Mouse (Mus musculus) adrenal gland, postnatal 4 days (tissue): ENCODE measurements around the gene H2-Eb1. TPM values are rescaled to one million over a fixed set of nuclear protein-coding genes. Genes with fewer than 3 reads are reported as not detected.

ENCODE experiments used
- DNase-seq, 2 experiments: peaks; one replicate each; pipeline ENCODE4 v3.0.0; 2021 to 2022; ENCODE audit warnings: low spot score in 2 of 2, mixed read lengths in 2 of 2
- total RNA-seq, 2 experiments: library from RNA; stranded (reverse); gene quantifications; 2 replicates each; pipeline ENCODE4 v1.2.3; 2021

Gene H2-Eb1
- total RNA-seq, 2 experiments from 2014 or later: 5.7 to 12.3 TPM

DNA sequence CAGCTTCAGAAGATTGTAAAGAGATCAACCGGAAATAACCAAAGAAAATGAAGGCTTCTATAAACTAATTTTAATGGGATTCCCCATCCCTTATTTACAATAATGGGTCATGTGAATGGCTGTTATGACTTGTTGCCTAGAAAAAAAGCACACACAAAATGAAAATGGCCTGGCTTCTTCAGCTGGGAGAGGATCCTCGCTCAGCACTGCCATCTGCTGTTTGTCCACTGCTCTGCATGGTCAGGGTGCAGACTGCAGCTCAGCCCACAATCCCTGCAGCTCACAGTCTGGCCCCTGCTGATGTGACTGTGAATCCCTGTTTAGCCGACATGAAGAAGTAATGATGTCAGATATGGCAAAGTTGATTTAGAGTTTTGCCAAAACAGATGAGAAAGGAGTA lies 7.7 kb downstream of the H2-Eb1 start:
- DNase-seq: peak; percentile 41 to 49

DNA sequence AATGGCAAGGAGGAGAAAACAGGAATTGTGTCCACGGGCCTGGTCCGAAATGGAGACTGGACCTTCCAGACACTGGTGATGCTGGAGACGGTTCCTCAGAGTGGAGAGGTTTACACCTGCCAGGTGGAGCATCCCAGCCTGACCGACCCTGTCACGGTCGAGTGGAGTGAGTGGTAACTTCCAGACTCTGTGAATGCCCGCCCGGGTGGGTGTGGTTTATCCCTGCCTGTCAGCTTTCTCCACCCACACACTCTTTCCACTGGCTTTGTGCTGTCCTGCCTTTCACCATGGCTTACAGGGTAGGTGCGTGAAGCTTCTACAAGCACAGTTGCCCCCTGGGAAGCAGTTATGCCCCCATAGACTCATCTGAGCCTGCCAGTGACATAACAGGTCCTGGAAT lies 8.6 kb downstream of the H2-Eb1 start:
- DNase-seq: no peak

DNA sequence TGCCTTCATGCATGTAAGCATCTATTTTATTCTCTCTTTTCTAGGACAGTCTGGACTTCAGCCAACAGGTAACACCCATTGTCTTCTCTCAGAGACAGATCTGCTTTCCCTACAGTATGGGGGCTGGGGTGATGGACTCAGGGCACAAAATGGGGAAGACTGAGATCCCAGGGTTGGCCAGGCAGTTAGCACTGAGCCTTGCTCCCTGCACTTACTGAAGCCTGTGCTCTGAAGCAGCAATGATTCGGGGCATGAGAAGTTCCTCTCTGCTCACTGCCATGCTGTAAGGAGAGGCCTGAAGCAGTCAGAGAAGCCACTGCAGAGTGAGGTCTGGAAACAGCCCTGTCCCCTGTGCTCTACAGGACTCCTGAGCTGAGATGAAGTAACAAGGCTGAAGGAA lies 9.8 kb downstream of the H2-Eb1 start:
- DNase-seq: no peak

DNA sequence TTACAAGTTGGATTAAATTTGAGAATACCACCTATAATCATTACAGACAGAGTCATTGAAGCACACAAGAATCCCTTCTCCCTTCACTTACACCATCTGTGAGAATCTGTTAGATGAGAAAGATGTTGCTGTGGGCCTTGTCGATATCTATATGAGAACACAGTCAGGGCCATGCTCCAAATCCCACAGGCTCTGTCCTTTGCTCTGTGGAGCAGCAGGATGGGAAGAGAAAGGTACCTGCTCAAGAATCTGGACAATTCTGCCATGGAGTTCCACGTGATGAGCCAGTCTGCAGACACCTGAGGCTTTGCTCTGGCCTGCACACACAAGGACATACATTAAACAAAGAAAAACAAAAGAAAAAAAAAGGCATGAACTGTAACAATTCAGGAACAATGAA lies 11.0 kb downstream of the H2-Eb1 start:
- DNase-seq: no peak

DNA sequence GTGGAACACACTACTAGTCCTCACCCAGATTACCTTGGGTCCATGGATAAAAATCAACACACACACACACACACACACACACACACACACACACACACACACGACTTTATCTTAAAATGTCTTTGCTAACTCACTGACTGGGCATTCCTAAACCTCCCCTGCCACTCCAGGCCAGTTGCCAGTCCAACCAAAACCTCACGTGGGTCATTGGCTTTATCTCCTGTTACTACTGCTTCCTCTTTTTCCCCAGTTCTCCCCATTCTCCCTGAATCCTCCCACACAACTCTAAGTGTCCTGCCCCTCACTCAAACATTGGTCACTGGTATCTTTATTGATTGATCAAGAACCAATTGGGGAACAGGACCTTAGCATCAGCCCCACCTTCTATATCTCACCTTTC lies 11.6 kb downstream of the H2-Eb1 start:
- no peak for DNase-seq

DNA sequence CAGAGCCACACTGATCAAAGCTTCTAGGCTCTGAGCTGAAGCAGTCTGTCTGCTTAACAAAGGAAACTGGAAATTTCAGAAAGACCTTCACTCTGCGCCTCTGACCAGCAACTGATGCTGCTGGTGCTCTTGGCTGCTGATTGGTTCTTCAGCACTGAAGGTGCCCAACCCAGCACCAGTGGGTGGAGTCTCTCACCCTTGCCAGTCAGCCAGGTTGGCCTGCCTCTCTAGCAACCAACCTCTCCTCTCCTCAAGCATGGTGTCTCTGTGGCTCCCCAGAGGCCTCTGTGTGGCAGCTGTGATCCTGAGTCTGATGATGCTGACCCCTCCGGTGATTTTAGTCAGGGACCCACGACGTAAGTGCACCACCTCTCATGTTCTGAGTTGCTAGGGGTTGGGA lies 19.8 kb downstream of the H2-Eb1 start, which contains the start of gene H2-Eb2:
Gene H2-Eb2, plus strand, starts transcription at position 230 of the 400 bp plus-strand sequence.
- no peak for DNase-seq

DNA sequence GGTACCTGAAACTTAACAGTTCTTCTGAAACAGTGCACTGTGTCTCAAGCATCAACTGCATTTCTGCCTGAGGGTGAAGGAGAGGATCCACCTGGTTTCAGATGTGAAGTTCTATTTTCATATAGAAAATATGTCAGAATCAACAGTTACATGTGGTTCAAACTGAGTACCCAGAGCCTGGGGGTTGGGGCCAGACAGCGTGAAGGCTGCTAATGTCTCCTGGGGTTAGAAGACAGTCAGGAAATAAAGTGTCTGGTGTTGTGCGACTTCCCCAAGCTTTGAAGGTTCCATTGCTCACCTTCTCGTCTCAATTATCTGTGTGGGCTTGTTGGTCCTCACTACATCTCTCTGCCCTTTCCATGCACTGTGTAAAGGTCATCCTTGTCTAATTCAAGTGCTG lies 20.7 kb downstream of the H2-Eb1 start:
- no peak for DNase-seq

DNA sequence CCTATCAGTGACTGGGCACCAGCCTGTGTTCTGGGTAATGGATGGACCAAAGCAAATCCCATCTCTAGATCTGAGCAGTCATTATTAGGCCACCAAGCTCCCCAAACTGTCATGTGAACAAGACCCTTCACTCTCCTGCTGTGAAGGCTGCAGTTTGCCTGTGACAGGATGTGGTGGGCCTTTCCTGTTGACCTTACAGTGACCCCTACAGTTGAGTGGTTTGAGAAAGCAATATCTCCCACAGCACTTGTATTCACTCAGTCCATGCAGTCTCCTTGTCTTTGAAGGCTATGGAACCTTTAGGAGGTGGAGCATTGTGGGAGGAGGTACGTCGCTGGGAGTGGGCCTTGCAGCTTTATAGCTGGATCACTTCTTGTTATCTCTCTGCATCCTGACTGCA lies 24.1 kb downstream of the H2-Eb1 start:
- DNase-seq: no peak

DNA sequence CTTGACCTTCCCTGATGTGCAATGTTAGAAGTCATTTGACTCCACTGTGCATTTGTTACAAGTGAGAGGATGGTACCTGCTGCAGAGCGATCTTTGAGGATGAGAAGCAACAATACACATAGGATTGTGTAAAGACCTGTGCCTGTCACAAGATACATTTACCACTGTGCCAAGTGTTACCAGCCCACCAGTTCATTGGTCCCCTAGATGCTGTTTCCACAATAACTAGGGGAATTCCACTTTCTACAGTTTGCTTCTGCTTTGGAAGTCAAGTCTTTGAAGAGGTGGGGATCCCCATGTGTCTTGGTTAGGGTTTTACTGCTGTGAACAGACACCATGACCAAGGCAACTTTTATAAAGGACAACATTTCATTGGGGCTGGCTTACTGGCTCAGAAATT lies 25.5 kb downstream of the H2-Eb1 start:
- DNase-seq: no peak

DNA sequence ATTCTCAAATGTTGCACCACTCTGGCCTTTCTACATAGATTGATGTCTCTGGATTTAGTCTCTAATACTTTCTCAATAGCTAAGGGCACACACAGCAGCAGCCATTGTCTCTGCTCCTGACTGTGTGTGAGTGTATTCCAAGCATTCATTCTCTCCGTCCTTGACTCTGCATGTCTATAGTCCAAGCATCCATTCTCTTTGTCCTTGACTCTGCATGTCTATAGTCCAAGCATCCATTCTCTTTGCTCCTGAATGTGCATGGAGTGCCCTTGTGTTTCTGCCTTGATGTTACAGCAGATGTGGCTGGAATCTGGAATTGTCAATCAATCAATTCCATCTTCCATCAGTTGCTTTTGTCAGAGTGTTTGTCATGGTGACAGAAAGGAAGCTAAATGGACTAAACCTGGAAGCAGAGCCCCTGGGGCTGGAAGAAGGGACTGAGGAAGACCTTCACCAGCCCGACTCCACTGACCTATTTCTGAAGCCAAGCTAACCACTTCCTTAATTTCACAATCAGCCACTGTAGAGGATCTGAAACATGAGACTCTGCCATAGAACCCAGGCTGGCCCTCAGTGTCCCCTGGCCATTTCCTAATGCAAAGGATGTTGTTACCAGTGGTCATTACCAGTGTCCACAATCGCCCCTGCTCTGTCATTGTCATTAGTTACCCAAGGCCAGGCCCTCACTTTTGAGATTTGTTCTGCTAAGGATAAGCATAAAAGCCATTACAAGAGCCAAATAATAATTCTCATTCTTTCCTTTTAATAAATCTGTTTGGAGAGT lies 35.1 kb downstream of the H2-Eb1 start:
- no peak for DNase-seq

DNA sequence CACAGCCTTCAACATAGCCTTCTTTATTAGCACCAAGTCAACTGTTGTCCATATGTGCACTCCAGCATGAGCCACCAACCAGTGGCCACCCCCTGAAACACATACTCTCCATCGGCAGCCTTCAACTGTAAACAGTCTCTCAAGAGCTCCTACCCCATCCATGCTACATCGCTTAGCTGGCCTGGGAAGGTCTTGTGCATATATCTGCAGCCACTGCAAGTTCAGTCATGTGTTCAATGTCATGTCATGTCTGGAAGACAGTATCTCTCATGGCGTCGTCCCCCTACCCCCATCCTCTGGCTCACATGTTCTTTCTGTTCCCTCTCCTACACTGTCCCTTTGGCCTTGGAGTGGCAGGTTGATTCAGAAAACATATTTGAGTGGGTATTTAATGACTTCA lies 39.2 kb downstream of the H2-Eb1 start:
- no peak for DNase-seq

DNA sequence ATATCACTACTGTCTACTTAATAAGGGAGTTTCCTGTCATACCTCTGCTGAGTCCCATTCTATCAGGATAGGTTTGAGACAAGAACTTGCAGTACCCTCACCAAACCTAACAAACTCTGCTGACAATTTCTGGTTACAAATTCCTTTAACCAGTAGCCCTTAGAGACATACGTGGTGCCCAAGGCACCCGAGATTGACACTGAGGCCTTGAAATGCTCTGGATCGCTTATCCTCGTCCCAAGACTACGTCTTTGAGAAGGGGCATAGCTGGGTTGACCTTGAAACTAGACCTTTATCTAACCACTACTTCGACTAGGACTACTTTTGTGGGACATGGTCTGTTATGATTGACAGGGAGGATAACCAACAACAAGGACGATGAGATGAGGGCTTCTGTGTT lies 39.8 kb downstream of the H2-Eb1 start:
- no peak for DNase-seq

DNA sequence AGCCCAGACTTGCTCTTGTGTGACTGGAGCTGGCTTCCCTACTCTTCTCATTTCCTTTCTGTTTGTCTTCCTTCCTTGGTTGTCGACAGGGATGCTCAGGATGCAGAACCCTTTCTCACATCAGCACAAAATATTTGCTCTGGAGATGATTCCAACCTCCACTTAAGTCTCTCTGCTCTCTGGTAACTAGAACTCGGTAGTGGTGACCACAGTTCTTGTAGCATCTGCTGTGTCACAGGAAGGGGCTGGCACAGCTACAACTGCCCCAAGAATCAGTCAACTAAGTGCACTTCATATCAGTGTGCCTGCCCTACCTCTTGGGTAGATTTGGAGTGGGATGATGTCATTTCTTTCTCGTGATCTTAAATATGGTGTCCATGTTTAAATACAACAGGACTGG lies 40.4 kb downstream of the H2-Eb1 start:
- DNase-seq: no peak

DNA sequence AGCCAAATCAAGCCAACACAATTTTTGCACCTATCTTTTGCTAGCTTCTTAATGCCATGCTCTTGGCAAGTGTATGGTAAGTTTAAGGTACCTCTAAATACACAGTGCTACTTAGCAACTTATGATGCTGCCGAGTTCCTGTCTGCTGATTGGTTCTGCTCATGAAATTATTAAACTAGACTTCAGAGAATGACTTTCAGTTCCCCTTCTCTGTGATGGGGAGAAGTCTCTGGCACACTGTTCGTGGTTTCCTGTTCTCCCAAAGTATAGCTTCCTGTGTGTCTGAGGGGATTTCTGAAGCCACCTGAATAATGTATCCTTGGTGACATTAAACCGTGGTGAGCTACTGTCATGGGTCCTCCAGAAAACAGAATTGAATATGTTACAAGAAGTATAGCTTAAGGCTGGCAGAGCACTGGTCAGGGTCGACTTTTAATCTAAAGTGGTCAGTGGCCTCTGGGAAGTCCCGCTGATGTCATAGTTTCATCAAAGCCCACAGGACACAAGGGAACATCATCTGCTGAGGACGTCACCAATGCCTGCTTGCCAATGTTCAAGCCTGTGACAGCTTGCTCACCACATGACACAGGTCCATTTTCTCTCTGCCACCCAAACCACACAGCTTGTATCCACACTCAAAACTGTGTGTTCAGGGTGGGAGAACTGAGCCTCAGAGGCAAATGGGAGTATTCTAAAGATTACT lies 42.1 kb downstream of the H2-Eb1 start:
- no peak for DNase-seq

DNA sequence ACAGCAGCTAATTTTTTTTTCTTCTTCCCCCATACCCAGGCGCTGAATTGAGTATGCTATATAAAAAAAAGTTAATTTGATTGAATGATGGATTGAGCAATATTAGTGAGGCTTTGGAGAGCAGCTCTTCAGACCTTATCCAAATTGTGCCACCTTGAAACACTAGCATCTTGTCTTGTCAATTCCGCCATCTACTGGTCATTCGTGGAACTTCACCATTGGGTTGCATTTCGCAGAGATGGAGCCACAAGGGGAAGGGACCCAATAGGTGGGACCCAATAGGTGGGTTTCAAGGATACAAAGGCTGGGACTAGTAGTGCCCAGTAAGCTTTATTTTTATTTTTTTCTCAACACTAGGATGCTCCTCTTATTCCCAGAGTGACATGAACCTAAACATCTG lies 43.8 kb downstream of the H2-Eb1 start:
- DNase-seq: peak; percentile 21 to 35

DNA sequence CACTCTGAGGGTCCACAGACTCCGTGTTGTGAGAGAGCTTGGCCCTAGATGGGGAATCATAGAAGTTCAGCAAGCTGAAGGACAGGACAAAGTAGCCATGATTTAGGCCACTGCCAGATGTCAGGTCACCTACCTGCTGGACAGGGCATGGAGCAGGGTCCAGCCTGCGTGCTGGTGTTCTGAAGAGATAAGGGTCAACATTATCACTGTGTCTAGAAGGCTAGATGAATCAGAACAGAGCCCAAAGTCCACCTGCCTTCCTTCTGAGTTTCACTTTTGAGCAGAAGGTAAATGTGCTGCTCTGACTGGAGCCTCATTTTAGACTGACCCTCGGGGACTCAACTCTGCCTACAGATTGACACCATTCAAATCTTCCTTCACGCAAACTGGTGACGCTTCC lies 48.9 kb downstream of the H2-Eb1 start, which contains the start of gene Btnl2:
Gene Btnl2, plus strand, starts transcription at position 284 of the 400 bp plus-strand sequence.
- DNase-seq: no peak

DNA sequence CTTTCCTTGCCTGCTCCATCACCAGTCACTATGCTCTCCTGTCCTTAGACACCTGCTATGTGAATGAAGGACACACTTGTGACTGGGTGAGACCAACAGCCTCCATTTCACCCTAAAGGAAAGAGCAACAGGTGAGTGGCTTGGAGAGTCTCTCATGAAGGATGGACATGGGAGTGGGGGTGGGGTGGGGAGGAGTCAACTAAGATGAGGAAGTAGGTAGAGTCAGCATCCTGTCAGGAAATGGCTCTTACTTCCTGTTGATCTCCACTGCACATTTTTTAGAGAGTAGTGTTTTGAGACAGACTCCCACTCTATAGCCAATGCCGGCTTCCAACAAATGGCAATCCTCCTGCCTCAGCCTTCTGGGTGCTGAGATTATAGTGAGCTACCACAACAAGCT lies 49.3 kb downstream of the H2-Eb1 start:
- no peak for DNase-seq

DNA sequence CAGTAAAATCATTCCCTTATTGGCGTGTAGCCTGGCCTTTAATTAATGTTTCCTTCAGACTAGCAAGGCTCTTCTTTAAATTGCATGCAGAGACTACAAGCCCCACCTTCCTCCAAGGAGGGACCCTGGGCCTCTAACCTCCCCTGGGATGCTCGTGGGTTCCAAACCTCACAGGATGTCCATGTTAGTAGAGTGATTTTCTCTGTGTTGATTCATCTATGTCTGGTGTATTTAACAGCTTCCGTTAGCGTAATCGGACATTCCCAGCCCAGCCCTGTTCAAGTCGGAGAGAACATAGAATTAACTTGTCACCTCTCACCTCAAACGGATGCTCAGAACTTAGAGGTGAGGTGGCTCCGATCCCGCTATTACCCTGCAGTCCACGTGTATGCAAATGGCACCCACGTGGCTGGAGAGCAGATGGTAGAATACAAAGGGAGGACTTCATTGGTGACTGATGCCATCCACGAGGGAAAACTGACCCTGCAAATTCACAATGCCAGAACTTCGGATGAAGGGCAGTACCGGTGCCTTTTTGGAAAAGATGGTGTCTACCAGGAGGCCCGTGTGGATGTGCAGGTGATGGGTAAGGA lies 57.4 kb downstream of the H2-Eb1 start:
- DNase-seq: no peak

DNA sequence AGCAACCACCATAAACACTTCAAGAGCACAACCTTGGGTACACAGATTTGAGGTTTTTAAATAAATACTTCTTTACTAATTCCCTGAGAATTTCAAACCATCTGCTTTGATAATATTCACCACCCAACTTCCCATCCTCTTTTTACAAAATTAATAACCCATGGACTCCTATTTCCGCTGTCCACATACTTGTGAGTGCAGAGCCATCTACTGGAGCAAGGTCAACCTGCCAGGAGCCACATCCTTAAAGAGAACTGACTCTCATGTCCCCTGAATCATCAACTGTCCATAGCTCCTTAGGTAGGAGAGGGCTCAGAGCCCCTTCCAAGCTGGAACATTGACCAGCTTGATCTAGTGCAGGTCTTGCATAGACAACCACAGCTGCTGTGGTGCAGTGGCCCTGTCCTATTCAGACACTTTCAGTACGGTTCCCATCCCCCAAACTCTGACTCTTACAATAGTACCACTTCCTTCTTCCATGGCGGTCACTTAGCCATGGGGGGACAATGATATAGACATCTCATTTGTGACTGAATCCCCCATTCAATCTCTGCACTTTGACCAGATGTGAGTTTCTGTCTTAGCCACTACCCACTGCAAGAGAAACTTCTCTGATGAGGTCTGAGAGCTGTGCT lies 58.1 kb downstream of the H2-Eb1 start:
- DNase-seq: no peak

DNA sequence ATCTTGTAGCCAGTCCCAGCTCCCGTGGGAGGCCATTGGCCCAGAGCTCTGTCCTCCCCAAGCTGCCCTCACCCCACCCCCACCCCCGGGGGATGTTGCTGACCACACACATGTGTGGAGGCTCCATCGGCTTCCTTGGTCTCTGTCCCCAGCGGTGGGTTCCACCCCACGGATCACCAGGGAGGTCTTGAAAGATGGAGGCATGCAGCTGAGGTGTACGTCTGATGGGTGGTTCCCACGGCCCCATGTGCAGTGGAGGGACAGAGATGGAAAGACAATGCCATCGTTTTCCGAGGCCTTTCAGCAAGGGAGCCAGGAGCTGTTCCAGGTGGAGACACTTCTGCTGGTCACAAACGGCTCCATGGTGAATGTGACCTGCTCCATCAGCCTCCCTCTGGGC lies 59.4 kb downstream of the H2-Eb1 start:
- DNase-seq: no peak
